Mouse (Mus musculus) retina, embryonic 14.5 days (tissue): ENCODE measurements around the gene Apex1.
"Not testable (repeated sequence)": the region's sequence is repeated elsewhere in the genome, so short reads cannot be mapped to it uniquely, and the experiment has no call there.

Experiments used
- DNase-seq: peaks from one replicate; pipeline ENCODE4 v3.0.0-alpha.2; 2015; ENCODE audit warnings: low spot score

The Apex1 gene

DNA sequence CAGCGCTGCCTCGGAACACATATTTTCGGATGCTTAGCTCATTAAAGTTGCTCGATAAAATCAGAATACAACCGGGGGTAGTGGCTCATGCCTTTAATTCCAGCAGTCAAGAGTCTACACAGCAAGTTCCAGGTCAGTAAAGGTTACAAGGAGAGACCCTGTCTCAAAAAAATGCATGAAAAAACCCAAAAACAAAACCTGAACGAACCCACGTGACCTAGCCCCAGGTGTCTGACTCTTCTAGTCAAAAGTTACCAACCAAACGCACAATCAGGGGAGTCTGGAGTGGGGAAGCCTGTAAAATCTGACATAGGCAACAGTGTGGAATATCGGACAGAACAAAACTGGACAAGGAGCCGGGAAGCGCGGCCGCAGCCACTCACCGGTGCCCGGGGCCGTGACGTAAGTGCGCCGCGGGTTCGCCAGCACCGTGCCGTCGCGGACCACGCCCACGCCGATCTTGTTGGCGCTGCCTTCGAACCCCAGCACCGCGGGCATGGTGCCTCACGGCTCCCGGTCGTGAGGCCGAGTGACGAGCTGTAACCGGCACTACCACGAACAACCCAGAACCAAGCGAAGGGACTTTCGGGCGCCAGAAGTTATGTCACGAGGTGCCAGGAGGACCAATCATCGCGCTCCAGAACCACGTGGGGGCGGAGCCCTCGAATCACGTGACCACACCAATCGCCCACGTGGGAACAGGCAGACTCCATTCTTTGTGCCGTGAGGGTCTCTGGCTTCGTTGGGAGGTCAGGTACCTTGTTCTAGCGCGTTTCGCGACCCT is at the start of gene Apex1, which contains the start of gene Osgep:
Gene Apex1 (plus strand): TSS at position 688 of the 784 bp plus-strand sequence.
Gene Osgep (minus strand): TSS at position 613 of the 784 bp plus-strand sequence.
- DNase-seq: peak; percentile 99

GRCm38 (mm10) chr14:50875175-50875574 is 49.6 kb upstream of the Apex1 start:
- no peak for DNase-seq

DNA sequence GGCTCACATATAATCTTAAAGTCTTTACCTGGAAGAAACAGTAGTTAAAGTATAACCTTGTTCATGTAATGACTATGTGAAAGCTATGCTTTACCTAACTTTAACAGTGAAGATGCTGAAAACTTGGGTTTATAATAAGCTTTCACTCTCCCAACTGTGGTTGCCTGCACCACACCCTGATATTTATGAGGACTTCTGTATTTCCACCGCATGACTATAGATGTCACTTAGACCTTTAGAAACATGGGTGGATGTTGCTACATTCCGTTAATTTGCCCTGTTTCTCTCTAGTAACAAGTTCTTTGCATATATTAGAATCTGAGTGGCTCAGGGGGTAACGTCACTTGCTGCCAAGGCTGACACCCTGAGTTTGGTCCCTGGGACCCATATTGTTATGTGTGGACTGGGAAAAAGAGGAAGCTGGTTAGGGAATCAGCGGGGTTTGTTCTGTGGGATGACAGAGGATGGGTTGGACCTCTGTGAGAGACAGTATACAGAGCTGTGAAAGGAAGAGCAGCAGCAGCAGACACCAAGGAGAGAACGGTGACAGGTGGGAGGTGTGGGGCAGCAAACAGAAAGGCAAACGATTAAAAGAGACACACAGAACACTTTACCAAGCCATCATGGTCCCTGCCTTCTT is 49.1 kb upstream of the Apex1 start:
- no peak for DNase-seq

- no peak for DNase-seq
These were observed 48.4 kb upstream of the Apex1 start for GRCm38 (mm10) chr14:50876236-50876950.

DNA sequence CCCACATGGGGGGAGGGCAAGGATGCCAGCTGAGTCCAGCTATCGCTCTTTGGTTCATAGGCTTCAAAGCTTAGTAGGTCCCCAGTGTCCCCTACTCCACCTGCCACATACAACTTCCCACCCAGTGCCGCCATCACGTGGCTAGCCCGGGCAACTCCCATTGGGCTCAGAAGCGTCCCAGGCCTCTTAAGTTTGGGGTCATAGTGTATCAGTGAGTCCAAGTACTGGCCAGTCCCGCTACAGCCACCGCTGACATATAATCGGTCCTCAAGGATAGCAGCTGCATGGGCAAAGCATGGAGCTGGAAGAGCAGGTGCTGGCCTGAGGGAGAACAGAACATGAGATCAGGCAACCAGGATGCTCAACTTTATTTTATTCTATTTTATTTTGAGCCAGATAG is 33.1 kb upstream of the Apex1 start:
- no peak for DNase-seq

- DNase-seq: no peak
These were observed 32.7 kb upstream of the Apex1 start for GRCm38 (mm10) chr14:50892091-50892490.

GRCm38 (mm10) chr14:50892541-50893459 is 32.0 kb upstream of the Apex1 start:
- DNase-seq: no peak

DNA sequence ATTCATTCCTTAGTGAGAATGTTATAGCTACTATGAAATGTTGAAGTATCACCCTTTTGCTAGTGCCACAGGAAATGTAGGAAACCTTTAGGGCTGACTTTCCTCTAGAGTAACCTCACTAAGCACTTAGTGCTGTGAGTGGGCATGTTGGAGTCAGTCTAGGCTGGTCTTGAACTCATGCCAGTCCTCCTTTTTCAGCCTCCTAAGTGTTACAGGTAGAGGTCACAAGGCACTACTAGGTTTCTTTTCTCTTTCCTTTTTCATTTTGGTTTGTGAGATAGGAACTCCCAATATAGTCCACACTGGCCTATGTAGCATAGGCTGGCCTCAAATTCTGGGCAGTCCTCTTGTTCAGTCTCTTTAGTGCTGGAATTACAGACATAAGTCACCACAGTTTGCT is 29.4 kb upstream of the Apex1 start:
- DNase-seq: no peak

GRCm38 (mm10) chr14:50895985-50896746 is 28.6 kb upstream of the Apex1 start:
- peak; percentile 63 for DNase-seq

- peak; percentile 45 for DNase-seq
These were observed 27.9 kb upstream of the Apex1 start for GRCm38 (mm10) chr14:50896747-50897373.

DNA sequence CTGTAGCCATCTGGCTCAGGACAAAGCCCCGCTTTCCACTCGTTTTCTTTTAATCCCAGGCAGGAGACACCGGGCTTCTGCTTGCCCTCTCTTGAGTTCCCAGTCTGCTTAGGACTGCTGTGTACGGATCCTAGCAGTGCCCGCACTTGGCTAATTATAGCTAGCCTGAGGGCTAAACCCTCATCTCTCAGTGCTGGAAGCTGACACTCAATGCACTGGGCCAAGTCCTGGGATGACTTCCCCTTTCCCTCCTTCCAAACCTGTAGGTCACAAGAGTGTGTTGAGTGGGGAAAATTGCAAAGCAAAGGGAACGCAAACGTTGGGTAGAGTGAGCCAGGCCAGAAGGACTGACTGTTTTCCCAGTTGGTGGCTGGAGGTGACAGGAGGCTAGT is 27.4 kb upstream of the Apex1 start, which contains the start of gene Klhl33:
Gene Klhl33 (minus strand): TSS at position 134 of the 392 bp plus-strand sequence.
- peak; percentile 42 for DNase-seq

DNA sequence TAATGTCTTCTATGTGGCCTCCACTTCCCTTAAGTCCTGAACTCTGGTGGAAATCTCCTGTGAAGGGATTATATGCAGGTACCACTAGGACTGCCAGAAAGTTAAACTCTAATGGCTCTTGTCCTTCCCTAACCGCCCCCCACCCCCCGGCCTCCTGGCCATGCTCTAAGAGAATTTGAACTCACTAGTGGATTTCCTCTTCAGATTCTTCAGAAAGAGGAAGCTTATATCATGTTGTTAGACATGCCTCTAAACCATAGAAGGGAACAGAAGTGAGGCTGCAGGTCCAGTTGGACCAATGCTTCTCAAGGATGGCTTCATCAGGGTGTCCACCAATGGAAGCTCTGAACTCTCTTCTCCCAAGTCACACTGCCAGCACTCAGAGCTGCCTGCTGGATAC is 26.8 kb upstream of the Apex1 start:
- not testable (repeated sequence) for DNase-seq

GRCm38 (mm10) chr14:50903973-50904827 is 20.6 kb upstream of the Apex1 start:
- no peak for DNase-seq

GRCm38 (mm10) chr14:50904828-50905129 is 20.0 kb upstream of the Apex1 start:
- DNase-seq: no peak

DNA sequence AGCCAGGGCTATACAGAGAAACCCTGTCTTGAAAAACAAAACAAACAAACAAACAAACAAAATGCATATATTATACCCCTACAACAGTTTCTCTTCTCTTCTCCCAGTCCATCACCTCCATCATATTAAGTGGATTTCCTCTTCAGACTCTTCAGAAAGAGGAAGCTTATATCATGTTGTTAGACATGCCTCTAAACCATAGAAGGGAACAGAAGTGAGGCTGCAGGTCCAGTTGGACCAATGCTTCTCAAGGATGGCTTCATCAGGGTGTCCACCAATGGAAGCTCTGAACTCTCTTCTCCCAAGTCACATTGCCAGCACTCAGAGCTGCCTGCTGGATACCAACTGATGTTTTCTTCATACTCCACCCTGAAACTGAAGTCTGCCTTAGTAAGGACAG is 19.4 kb upstream of the Apex1 start:
- not testable (repeated sequence) for DNase-seq

DNA sequence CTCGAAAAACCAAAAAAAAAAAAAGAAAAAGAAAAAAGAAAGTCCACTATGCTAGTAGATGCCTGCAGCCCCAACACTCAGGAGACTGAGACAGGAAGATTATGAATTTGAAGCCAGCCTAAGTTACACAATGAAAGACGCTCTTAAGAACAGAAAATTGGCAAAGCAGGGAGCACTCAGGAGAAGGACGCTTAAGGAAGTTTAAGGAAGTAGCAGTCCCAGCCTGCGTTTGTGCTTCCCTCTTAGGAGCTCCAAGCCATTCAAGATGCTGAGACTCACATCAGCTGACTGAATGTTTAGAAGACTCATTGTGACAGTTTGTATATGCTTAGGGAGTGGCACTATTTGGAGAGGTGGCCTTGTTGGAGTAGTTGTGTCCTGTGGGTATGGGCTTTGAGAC is 16.6 kb upstream of the Apex1 start:
- DNase-seq: no peak

DNA sequence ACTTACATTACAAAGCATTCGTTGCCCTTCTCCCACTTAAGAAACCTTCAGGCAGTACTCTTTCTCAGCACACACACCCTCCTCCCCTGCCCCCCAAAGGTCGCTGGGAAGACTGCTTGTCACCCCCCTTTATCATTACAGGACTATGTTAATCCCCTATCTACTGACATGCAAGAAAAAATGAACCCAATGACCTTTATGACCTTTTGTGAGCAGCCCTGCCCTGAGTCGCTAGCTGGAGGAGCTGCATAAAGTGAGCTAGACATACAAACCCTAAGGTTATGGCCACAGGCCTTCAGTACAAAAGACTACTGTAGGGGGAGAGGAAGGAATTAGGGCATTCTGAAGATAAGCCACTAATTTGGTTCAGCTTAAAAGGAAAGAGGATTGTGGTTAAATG is 13.4 kb upstream of the Apex1 start:
- no peak for DNase-seq

GRCm38 (mm10) chr14:50923437-50923836 is 1.3 kb upstream of the Apex1 start:
- DNase-seq: not testable (repeated sequence)

DNA sequence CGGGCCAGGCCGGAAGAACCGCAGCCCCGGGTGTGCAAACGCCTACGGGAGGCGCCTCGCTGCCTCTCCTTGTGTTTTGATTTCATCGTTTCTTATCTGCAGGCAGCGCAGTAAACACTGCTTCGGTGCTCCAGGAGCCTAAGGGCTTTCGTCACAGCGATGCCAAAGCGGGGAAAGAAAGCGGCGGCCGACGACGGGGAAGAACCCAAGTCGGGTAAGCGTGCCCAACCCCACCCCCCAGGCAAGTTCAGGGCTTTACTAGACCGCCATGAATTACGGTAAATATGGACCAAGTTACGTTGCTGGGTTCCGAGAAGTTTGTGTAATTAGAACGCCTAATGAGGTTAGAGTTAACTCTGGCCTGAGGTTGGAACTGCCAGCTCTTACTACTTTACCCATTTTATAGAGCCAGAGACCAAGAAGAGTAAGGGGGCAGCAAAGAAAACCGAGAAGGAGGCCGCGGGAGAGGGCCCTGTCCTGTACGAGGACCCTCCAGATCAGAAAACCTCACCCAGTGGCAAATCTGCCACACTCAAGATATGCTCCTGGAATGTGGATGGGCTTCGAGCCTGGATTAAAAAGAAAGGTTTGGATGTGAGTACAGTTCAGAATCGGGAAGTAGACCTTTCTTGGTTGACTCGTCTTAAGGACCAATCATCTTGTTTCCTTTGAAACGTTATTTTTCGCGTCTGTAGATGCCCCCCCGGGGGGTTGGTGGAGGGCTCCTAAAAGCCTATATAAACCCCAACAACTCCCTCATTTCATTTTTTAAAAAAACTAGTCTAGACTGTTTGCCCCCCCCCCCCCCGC is 548 bp downstream of the Apex1 start:
- no peak for DNase-seq
